Mouse (Mus musculus) neutrophil, adult 5-6 weeks (primary cell): Measurements from ENCODE around the gene Cpox. TPM values are rescaled to one million over a fixed set of nuclear protein-coding genes. Genes with fewer than 3 reads are reported as not detected.
A peak's percentile ranks its signal among the peaks of the same experiment; 100 is the strongest.
"Not testable (repeated sequence)": the region's sequence is repeated elsewhere in the genome, so short reads cannot be mapped to it uniquely, and the experiment has no call there.

ENCODE experiments used
- ATAC-seq: fragments of 151-379, 151-347 bp; 2 replicates; pipeline ENCODE4 v1.8.0; 2017; ENCODE audit warnings: mild to moderate bottlenecking, moderate TSS enrichment; ENCODE audit not compliant: insufficient number of reproducible peaks, poor library complexity, low FRiP score, severe bottlenecking; ENCODE audit errors: extremely low read depth
- total RNA-seq: library from RNA; stranded (forward); fragments of 200-1000 nt; gene quantifications from 2 replicates; pipeline ENCODE4 v1.2.3, GENCODE M21; 2017

The Cpox gene
- total RNA-seq, 1 experiment from 2014 or later, result 14.4 TPM

DNA sequence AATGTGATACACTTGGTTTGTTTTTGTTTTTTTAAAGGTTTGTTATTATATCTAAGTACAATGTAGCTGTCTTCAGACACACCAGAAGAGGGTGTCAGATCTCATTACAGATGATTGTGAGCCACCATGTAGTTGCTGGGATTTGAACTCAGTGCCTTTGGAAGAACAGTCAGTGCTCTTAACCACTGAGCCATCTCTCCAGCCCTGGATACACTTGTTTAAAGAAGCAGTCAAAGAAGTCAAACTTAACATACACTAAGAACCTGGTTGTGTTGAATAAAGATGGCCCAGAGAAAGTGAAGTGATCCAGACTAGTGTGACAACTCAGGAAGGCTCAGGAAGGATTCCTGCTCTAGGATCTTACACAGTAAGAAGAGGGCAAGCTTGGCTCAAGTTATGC lies 5.0 kb upstream of the Cpox start:
- ATAC-seq, result not testable (repeated sequence)

DNA sequence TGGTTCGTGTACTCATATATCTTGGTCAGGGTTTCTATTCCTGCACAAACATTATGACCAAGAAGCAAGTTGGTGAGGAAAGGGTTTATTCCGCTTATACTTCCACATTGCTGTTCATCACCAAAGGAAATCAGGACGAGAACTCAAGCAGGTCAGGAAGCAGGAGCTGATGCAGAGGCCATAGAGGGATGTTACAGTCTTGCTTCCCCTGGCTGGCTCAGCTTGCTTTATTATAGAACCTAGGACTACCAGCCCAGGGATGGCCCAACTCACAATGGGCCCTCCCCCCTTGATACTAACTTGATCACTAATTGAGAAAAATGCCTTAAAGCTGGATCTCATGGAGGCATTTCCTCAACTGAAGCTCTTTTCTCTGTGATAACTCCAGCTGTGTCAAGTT lies 3.4 kb upstream of the Cpox start:
- ATAC-seq, result not testable (repeated sequence)

DNA sequence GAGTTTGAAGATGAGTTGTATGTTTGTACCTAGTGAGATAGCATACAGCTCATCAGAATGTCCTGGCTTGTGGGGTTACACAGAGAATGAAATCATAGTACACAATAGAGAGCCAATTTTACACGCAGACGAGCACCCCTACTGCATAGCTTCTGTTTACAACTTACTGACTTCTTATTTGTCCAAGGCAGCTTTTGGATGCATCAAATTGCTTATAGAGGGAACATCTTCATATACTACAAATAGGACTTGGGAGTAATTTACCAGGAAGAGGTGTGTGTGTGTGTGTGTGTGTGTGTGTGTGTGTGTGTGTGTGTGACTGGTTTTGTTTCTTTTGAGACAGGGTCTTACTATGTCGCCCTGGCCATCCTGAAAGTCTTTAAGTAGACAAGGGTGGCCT lies 1.5 kb upstream of the Cpox start:
- no peak for ATAC-seq

DNA sequence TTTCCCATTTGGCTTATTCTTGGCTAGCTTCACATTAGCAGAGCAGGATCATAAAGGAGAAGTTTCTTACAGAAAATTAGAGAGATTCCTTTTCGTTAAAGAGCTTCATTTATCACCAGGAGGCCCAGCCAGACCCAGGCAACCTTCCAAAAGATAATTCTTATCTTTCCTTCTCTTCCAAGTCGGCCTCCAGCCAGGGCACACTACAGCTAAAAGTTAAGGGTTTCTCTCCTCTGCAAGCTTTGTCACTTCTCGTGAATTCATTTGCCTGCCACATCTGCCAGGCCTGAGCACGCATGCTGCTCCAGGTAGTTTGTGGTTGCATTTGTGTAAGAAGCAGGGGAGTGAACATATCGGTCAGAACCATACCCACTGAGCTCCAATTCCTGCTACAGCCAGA lies 828 bp upstream of the Cpox start:
- ATAC-seq, result no peak

DNA sequence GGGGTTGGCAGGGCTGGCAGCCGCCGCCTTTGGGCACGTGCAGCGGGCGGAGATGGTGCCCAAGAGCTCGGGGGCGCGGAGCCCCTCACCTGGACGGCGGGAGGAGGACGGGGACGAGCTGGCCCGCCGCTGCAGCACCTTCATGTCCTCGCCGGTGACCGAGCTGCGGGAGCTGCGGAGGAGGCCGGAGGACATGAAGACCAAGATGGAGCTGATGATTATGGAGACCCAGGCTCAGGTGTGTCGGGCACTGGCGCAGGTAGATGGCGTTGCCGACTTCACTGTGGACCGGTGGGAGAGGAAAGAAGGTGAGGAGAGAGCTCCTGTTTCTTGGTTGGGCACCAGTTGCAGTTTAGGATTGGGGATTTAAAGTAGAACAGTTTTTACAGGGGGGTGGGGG lies 551 bp downstream of the Cpox start:
- 0 out of 2 replicates have a peak, but pooled peaks have one; percentile 23 for ATAC-seq

DNA sequence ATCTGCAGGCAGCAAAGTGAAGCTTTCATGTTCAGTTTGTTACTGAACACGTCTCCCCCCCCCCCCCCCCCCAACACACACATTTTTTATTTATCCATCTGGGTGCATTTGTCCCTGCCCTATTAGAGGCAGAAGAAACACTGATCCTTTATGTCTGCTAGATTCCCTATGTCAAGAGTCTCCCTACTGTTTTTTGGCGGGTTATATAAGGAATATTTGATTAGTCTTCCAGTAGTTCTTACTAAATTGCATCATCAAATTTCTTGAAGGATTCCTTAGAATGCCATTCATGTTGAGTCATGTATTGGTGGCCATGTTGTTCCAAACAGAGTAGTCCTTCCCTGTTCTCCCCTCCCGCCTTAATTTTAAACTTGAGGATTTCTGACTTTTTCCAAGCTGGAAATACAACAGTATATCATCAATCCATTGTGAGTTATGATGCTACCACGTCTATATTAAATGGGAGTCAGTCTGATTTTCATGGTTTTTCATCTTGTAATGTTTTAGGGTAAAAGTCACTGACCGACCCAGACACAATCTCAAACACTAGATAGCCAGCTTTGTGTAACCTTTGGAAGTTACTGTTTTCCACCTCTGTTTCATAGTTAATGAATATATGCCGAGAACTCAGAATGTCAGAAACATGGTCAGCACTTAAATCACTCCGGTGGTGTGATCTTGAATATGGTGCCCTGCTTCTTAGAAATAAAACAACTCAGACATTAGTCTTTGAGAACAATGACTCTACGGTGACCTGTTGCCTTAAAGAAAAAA lies 1.3 kb downstream of the Cpox start:
- no peak for ATAC-seq

DNA sequence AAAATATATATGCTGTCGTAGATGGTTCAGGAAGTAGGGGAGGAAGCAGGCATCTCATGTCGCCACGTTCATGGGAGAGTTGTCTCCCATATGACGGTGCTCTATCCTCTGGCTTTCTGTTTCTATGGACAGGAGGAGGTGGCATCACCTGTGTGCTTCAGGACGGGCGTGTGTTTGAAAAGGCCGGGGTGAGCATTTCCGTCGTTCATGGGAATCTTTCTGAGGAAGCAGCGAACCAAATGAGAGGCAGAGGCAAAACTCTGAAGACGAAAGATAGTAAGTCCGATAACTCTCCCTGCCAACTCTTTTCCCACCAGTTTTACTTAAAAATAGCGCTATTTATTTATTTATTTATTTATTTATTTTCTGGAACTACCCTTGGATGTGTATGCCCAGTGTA lies 2.3 kb downstream of the Cpox start:
- ATAC-seq, result no peak

DNA sequence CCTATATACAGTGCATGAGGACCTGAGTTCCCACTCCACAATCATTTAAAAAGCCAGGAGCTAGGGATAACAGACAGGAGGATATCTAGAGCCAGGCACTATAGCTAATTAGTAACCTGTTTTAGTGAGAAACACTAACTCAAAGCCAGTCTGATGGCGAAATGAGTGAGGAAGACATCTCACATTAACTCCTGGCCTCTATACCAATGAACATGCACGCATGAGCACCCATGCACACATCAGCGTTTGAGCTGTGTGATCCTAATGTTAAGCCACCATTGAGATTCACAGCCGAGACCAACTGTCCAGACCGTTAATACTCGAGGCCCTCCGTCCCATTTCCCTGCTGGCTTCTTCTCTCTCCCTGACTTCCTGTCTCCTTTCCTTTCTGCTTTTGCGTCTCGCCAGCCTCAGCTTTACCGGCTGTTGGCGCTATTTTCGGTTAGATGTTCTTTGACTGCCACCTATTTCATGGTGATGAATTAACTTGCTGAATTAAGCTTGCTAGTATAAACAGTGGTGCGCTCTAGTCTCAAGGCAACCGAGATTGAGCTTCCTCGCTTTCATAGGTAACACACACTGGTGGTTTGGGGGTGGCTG lies 3.8 kb downstream of the Cpox start:
- ATAC-seq, result no peak

DNA sequence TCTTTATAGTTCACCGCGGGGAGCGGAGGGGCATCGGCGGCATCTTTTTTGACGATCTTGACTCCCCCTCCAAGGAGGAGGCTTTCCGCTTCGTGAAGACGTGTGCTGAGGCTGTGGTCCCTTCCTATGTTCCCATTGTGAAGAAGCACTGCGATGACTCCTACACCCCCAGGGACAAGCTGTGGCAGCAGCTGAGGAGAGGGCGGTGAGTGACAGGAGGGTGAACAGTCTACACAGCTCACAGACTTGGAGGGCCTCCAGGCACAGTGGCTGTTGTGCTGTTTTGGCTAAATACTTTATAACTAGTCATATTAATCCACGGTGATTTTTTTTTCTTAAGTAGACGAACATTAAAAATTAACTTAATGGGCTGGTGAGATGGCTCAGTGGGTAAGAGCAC lies 5.2 kb downstream of the Cpox start:
- ATAC-seq, result no peak

DNA sequence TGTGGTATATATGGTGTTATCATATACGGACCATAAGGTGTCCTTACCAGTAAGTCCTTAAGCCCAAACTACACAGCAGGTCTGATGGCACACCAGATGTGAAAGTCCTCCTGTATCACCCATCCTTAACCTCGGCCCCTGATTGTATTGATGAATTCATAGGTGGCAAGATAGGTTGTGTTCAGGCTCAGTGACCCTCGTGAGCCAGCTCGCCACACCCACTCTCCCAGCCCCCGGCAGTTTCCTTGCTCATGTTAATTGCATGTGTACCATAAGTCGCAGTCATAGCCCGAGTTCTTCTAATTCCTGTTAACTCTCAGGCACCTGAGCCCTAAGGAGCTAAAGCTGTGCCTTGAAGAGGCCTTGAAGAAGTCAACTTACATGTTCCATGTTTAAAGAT lies 6.1 kb downstream of the Cpox start:
- ATAC-seq, result no peak

DNA sequence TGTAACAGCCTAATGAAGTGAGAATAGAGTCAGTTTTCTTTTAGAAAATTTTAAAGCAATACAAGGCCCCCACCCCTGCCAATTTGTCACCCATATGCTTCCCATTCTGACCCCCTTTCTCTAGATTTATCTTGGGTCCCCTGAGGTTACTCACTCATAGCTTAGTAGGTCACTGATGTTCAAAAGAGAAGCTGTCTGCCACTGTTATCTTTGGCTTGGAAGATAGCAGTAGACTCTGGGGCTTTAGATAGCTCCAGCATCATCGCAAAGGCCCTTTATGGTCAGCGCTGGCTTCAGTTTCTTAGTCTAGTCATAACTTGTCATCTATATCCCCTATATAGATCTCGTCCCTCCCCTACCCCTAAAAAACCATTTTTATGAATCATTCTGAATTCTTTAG lies 6.5 kb downstream of the Cpox start:
- ATAC-seq, result no peak

DNA sequence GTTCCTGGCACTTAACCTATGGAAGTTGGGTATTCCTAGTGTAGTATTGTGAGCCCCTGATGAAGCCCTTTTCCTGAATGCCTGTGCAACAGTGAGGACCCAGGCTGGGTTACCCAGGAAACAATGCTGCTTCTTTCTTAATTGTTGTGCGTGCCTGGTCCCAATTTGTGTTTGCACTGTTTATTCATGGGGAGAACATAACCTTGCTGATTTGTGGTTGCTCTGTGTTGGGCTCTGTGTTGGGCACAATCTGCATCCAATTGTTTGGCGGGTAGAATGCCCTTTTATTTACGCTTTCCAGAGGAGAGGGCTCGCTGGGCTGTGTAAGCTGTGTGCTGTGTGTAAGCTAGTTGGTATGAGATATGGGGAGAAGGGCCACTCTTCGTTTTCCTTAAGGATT lies 7.4 kb downstream of the Cpox start:
- ATAC-seq, result no peak

DNA sequence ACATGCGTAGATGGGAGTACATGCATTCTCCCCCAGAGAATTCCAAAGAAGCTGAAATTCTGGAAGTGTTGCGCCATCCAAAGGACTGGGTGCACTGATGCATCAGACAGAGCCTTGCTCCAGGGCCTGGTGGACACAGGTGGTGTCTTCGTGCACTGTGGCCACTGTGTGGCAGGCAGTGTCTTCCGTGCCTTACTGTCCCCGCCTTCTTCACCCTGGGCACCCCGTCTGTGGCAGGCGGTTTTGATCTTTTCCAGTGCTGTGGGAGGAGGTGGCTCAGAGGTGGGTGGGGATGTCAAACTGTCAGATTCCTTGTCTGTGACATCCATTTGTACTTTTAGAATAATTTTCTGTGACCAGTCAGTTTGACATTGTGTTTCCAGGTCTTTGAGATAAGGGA lies 8.6 kb downstream of the Cpox start:
- ATAC-seq, result no peak

DNA sequence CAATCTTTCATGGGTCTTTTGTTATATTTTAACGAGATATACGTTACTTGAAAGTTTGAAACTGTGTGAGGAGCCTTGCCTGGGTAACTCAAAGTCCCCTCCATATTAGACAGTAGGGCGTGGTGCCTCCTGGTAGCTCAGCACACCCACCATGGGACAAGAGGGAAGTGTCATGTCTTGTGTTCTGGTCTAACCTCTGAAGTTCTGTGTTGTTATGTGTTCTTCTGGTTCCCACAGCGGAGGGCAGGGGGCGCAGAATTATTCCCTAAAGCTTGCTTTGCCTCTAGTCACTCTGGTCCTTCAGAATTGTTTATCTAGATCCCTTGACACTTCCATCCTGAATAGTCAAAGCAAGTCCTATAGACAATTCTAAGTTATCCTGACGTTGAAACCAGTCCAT lies 12.0 kb downstream of the Cpox start:
- ATAC-seq, result no peak

DNA sequence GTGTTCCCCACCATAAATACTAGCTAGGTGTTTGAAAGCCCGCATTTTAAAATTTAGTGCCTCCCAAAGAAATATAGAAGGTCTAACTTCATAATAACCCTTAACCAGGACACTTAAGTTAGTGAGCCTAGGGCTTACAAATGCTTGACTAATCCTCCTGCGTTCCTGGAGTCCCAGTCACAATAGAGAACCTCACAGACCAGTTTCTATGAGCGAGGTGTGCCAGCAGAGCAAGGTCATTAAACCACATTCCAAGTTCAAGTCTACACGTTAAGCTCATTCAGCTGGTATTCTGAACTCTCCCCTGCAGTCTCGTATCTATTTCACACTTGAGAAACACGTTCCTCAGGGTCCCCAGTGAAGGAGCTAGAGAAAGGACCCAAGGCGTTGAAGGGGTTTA lies 12.8 kb downstream of the Cpox start:
- no peak for ATAC-seq

DNA sequence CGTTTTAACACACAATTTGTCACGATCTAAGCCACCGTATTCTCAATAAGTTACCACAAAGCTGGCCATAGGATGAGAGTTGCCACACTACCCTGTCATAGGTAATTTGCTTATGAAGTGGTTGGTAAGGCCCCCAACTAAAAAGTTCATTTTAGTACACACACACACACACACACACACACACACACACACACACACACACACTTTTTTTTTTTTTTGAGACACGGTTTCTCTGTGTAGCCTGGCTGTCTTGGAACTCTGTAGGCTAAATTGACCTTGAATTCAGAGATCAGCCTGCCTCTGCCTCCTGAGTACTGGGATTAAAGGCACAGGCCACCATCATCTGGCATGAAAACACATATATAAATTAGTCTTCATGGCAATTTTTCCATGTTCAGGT lies 13.8 kb downstream of the Cpox start:
- no peak for ATAC-seq

DNA sequence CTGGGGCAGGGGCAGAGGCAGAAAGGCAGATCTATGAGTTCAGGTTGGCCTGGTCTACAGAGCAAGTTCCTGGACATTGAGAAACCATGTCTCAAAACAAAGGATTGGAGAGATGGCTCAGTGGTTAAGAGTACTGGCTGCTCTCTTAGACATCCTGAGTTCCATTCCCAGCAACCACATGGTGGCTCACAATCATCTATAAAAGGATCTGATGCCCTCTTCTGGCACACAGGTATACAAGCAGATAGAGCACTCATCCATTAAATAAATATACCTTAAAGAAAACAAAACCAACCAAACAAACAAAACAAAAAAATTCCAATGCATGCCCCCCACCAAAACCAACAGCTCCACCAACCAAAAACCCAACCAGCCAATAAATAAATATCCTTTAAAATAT lies 14.4 kb downstream of the Cpox start:
- no peak for ATAC-seq

DNA sequence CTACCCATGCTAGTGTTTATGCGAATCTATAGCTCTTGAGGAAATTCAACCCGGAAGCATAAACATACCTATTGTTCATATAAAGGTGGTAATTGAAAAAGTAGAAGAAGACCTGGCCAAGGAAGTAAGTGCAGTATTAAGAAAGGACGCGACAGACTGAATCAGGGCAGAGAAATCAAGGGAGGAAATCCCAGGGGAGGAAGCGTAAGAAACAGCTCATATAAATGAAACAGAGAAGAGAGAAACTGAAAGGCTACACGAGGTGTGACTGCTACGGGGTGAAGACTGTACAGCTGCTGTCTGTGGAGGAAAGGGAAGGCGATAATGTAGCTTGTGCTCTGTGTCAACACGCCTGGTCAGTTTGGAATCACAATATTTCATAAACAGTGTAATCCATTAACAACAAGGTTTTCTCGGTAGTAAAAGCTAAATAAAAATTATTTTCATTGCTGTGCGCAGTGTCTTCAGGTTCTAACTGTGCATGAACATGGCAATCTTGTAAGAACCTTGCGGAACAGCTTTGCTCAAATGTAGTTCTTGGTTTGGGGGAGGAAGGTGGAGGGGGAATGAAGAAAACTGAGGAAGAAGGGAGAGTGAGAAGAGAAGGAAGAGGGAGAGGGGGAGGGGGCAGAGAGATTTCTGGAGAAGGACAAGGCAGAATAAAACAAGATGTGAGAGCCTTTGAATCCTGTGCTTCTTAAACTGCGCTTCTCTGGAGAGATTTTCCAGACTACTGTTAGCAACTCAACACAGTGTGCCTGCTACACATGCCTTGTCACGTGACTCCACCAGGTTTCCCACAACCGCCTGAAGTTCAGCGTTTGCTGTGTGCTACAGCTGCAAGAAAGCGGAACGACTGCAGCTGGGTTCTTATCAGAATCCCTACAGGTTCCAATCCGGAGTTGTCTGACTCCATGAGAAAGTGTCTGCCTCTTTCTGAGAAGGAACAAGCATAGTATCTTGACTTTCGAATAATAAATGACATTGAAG lies 15.8 kb downstream of the Cpox start:
- peak; percentile 58 for ATAC-seq

DNA sequence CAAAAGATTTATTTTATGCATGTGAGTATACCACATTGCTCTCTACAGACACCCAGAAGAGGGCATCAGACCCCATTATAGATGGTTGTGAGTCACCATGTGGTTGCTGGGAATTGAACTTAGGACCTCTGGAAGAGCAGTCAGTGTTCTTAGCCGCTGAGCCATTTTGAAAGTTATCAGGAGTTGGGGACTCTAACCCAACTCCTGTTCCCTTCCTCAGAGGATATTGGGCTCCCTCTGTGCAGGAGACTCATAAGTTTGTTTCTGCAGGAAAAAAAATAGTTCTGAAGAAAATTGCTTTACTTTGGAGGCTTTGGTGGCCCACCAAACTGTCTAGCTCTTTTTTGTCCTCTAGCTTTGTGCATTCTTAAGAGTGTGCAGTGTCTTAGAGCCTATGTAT lies 18.4 kb downstream of the Cpox start:
- no peak for ATAC-seq
